Mouse (Mus musculus): ENCODE data around the gene Meox2. TPM values are rescaled to one million over a fixed set of nuclear protein-coding genes. Genes with fewer than 3 reads are reported as not detected.
"Not testable (repeated sequence)": the region's sequence is repeated elsewhere in the genome, so short reads cannot be mapped to it uniquely, and the experiment has no call there.

Gene Meox2
- polyA plus RNA-seq (2015; fragmentation: Nextera tagmentation; extraction: Ambion mirVana), result 30.0 and 34.2 TPM in 2 replicates

- under 1% methylated on average over 12 of the region's 12 CpGs for WGBS
- peak; percentile 95 for ATAC-seq (ENCODE audit: borderline replicate concordance, extremely low read depth, low FRiP score, low TSS enrichment)
- H3K4me3 ChIP-seq, result peak within 1 kb of the TSS; percentile 65
- H3K4me1 ChIP-seq, result no peaks in the 10 kb centered on the region
- H3K9ac ChIP-seq, result peak within 1 kb of the TSS; percentile 53
- peak within 1 kb of the TSS; percentile 61 for H3K4me2 ChIP-seq
- peak within 1 kb of the TSS; percentile 84 for H3K27ac ChIP-seq
- no peaks in the 10 kb centered on the region for H3K9me3 ChIP-seq
- peaks cover 8% of the 10 kb centered on the region; the same call in 1 of the 2 replicates for H3K27me3 ChIP-seq
- no peaks in the 10 kb centered on the region for H3K36me3 ChIP-seq
Measured at GRCm38 (mm10) chr12:37108390-37108738, at the start of gene Meox2. TSS of gene Meox2 (plus strand) at chr12:37108540.

DNA sequence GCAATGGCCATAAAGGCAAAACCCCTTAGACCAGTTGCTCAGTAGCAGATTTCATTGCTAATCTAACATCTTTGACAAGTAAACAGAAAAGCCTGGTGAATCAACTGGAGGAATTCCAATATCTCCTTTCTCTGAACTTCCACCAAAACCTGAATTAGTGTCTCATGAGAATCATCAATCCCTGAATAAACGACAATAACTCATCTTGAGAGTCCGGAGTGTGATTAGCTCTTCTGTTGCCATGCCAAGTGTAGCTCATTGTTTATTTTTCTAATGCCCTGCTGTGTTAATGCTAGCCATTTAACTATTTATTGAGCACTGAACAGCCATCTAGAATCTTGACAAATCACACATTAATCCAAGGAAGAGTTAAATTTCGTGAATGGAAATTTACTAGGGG is 35.7 kb upstream of the Meox2 start:
- Histone ChIP-seq H3K9me3 (no peaks in the 10 kb centered on the region), H3K4me3 (no peak overlapping the region), H3K4me1 (peaks cover 3% of the 10 kb centered on the region; the same call in 1 of the 2 replicates), H3K27ac (no peak overlapping the region), H3K36me3 (no peaks in the 10 kb centered on the region), H3K9ac (no peak overlapping the region), H3K4me2 (no peak overlapping the region), H3K27me3 (no peaks in the 10 kb centered on the region)
- no peak for ATAC-seq (ENCODE audit: borderline replicate concordance, extremely low read depth, low FRiP score, low TSS enrichment)
- WGBS, result 19% methylated on average over 3 of the region's 3 CpGs

DNA sequence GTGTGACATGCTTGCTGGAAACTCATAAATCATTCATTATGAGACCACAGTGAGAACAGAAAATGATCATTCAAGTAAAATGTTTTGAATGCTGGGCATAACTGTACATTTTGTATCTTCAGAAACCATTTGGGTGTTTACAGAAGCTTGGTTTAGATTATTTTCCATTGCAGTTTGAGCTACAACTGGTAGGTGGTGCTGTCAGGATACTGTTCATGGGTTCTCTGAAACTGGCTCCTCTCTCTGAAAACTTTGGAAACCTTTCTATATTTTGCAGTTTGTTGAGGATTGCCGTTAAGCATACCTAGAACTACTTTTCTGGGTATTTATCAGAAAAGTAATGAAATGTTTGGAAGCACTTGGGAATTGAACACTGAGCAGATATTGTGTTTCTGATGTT is 31.0 kb upstream of the Meox2 start:
- Histone ChIP-seq H3K9me3 (no peaks in the 10 kb centered on the region), H3K9ac (no peak overlapping the region), H3K4me3 (no peak overlapping the region), H3K4me1 (peaks cover 3% of the 10 kb centered on the region; the same call in 1 of the 2 replicates), H3K27ac (no peak overlapping the region), H3K27me3 (no peaks in the 10 kb centered on the region), H3K36me3 (no peaks in the 10 kb centered on the region), H3K4me2 (no peak overlapping the region)
- 43% methylated on average over 1 of the region's 1 CpGs for WGBS
- no peak for ATAC-seq (ENCODE audit: borderline replicate concordance, extremely low read depth, low FRiP score, low TSS enrichment)

GRCm38 (mm10) chr12:37080005-37080404 is 28.3 kb upstream of the Meox2 start:
- H3K4me2 ChIP-seq, H3K9me3 ChIP-seq: not testable (repeated sequence)
- 70% methylated on average over 5 of the region's 5 CpGs for WGBS

GRCm38 (mm10) chr12:37106541-37106940 is 1.8 kb upstream of the Meox2 start:
- ATAC-seq (ENCODE audit: borderline replicate concordance, extremely low read depth, low FRiP score, low TSS enrichment), result no peak
- 67% methylated on average over 8 of the region's 8 CpGs for WGBS
- Histone ChIP-seq H3K4me2 (no peak overlapping the region), H3K9ac (no peak overlapping the region), H3K4me3 (no peak overlapping the region), H3K4me1 (no peaks in the 10 kb centered on the region), H3K27me3 (peaks cover 8% of the 10 kb centered on the region; the same call in 1 of the 2 replicates), H3K36me3 (no peaks in the 10 kb centered on the region), H3K9me3 (no peaks in the 10 kb centered on the region), H3K27ac (no peak overlapping the region)

More at GRCm38 (mm10) chr12:37080005-37080404, 28.3 kb upstream of the Meox2 start:
- H3K27me3 ChIP-seq; ATAC-seq (ENCODE audit: borderline replicate concordance, extremely low read depth, low FRiP score, low TSS enrichment); H3K4me3 ChIP-seq; H3K36me3 ChIP-seq; H3K27ac ChIP-seq; H3K4me1 ChIP-seq; H3K9ac ChIP-seq: not testable (repeated sequence)

DNA sequence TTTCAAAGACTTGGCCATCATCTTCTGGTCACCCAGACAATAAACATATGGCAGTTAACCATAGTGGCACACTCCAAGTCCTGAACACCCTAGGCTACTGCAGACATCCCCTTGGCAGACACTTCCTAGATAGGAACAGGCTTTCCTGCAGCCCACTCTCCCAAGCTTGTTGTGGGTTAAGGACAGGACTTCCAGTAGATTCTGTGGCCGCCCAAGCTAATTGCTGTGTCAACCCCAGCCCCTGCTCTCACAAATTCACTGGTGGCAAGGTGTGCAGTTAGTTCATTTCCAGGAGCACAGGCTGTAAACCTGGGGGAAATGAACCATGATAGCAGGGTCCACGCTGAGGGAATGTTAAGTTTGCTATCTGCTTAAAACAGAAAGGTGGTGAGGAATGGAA is 1.2 kb upstream of the Meox2 start:
- no peak overlapping the region for H3K27ac ChIP-seq
- no peaks in the 10 kb centered on the region for H3K9me3 ChIP-seq
- no peak overlapping the region for H3K4me3 ChIP-seq
- no peak overlapping the region for H3K9ac ChIP-seq
- peaks cover 8% of the 10 kb centered on the region; the same call in 1 of the 2 replicates for H3K27me3 ChIP-seq
- H3K4me2 ChIP-seq, result no peak overlapping the region
- H3K4me1 ChIP-seq, result no peaks in the 10 kb centered on the region
- ATAC-seq (ENCODE audit: borderline replicate concordance, extremely low read depth, low FRiP score, low TSS enrichment), result no peak
- H3K36me3 ChIP-seq, result no peaks in the 10 kb centered on the region
- 75% methylated on average over 2 of the region's 2 CpGs for WGBS

- no peaks in the 10 kb centered on the region for H3K9me3 ChIP-seq
- peak overlapping the region; percentile 61 for H3K4me2 ChIP-seq
- H3K27me3 ChIP-seq, result peaks cover 8% of the 10 kb centered on the region; the same call in 1 of the 2 replicates
- H3K36me3 ChIP-seq, result no peaks in the 10 kb centered on the region
- H3K4me1 ChIP-seq, result no peaks in the 10 kb centered on the region
- peak overlapping the region; percentile 53 for H3K9ac ChIP-seq
- H3K4me3 ChIP-seq, result peak overlapping the region; percentile 65
- no peak; the same call in 1 of the 2 replicates for ATAC-seq (ENCODE audit: borderline replicate concordance, extremely low read depth, low FRiP score, low TSS enrichment)
- 20% methylated on average over 20 of the region's 20 CpGs for WGBS
- peak overlapping the region; percentile 84 for H3K27ac ChIP-seq
Measured at GRCm38 (mm10) chr12:37107713-37108389, 489 bp upstream of the Meox2 start.

DNA sequence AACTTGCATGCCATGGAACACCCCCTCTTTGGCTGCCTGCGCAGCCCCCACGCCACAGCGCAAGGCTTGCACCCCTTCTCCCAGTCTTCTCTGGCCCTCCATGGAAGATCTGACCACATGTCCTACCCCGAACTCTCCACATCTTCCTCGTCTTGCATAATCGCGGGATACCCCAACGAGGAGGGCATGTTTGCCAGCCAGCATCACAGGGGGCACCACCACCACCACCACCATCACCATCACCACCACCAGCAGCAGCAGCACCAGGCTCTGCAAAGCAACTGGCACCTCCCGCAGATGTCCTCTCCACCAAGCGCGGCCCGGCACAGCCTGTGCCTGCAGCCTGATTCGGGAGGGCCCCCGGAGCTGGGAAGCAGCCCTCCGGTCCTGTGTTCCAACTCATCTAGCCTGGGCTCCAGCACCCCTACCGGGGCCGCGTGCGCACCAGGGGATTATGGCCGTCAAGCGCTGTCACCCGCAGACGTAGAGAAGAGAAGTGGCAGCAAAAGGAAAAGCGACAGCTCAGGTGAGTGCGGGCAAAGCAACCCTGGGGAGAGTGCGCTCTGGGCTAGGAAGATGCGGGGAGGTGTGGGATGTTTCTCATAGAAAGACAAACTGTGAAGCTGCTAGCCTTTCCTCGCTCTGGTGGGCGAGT is 606 bp downstream of the Meox2 start:
- H3K9me3 ChIP-seq, result no peaks in the 10 kb centered on the region
- peak overlapping the region; percentile 53 for H3K9ac ChIP-seq
- peak overlapping the region; percentile 61 for H3K4me2 ChIP-seq
- H3K36me3 ChIP-seq, result no peaks in the 10 kb centered on the region
- H3K27me3 ChIP-seq, result peaks cover 8% of the 10 kb centered on the region; the same call in 1 of the 2 replicates
- H3K27ac ChIP-seq, result peak overlapping the region; percentile 84
- ATAC-seq (ENCODE audit: borderline replicate concordance, extremely low read depth, low FRiP score, low TSS enrichment), result peak; percentile 61; the same call in 1 of the 2 replicates
- peak overlapping the region; percentile 65 for H3K4me3 ChIP-seq
- WGBS, result under 1% methylated on average over 29 of the region's 29 CpGs
- H3K4me1 ChIP-seq, result no peaks in the 10 kb centered on the region

- peak overlapping the region; percentile 53 for H3K9ac ChIP-seq
- peak overlapping the region; percentile 61 for H3K4me2 ChIP-seq
- no peaks in the 10 kb centered on the region for H3K4me1 ChIP-seq
- H3K36me3 ChIP-seq, result no peaks in the 10 kb centered on the region
- no peak for ATAC-seq (ENCODE audit: borderline replicate concordance, extremely low read depth, low FRiP score, low TSS enrichment)
- peaks cover 8% of the 10 kb centered on the region; the same call in 1 of the 2 replicates for H3K27me3 ChIP-seq
- WGBS, result 4% methylated on average over 18 of the region's 18 CpGs
- peak overlapping the region; percentile 65 for H3K4me3 ChIP-seq
- no peaks in the 10 kb centered on the region for H3K9me3 ChIP-seq
- H3K27ac ChIP-seq, result peak overlapping the region; percentile 84
Measured at GRCm38 (mm10) chr12:37109474-37110012, 1.2 kb downstream of the Meox2 start.

GRCm38 (mm10) chr12:37110977-37111376 is 2.6 kb downstream of the Meox2 start:
- no peak for ATAC-seq (ENCODE audit: borderline replicate concordance, extremely low read depth, low FRiP score, low TSS enrichment)
- WGBS, result 19% methylated on average over 9 of the region's 9 CpGs
- peak overlapping the region; percentile 42 for H3K4me2 ChIP-seq
- H3K4me1 ChIP-seq, result no peaks in the 10 kb centered on the region
- no peaks in the 10 kb centered on the region for H3K9me3 ChIP-seq
- peak overlapping the region; percentile 47 for H3K27ac ChIP-seq
- H3K4me3 ChIP-seq, result peak overlapping the region; percentile 39
- H3K27me3 ChIP-seq, result peaks cover 8% of the 10 kb centered on the region; the same call in 1 of the 2 replicates
- H3K36me3 ChIP-seq, result no peaks in the 10 kb centered on the region
- peak overlapping the region; percentile 28 for H3K9ac ChIP-seq

DNA sequence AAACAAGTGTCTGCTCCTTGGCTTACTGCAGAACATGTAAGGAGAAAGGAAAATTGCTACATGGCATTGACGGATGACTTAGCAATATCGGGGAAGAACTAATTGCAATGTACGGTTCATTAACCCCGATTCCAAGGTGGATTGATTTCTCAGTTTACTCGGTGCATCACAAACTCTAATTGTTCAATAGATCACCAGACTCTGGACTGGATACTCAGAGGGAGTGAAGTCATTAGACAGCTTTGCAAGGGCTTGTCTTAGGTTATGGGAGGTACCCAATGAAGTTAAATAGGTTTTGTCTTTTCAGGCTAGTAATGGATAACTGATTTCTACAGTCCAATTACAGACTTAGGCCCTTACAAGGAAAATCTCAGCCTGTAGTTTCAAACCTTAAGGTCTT is 10.9 kb downstream of the Meox2 start:
- no peaks in the 10 kb centered on the region for H3K27me3 ChIP-seq
- H3K36me3 ChIP-seq, result no peaks in the 10 kb centered on the region
- no peaks in the 10 kb centered on the region for H3K9me3 ChIP-seq
- no peak overlapping the region for H3K9ac ChIP-seq
- H3K4me1 ChIP-seq, result 0 out of 2 replicates have a peak, but pooled peaks cover 4% of the 10 kb centered on the region
- H3K27ac ChIP-seq, result no peak overlapping the region
- H3K4me3 ChIP-seq, result no peak overlapping the region
- 90% methylated on average over 5 of the region's 5 CpGs for WGBS
- H3K4me2 ChIP-seq, result no peak overlapping the region
- no peak for ATAC-seq (ENCODE audit: borderline replicate concordance, extremely low read depth, low FRiP score, low TSS enrichment)

GRCm38 (mm10) chr12:37123763-37124162 is 15.4 kb downstream of the Meox2 start:
- ATAC-seq (ENCODE audit: borderline replicate concordance, extremely low read depth, low FRiP score, low TSS enrichment), result no peak
- no peak overlapping the region for H3K9ac ChIP-seq
- H3K27me3 ChIP-seq, result no peaks in the 10 kb centered on the region
- WGBS, result 68% methylated on average over 2 of the region's 2 CpGs
- no peaks in the 10 kb centered on the region for H3K4me1 ChIP-seq
- no peaks in the 10 kb centered on the region for H3K36me3 ChIP-seq
- no peak overlapping the region for H3K4me3 ChIP-seq
- no peaks in the 10 kb centered on the region for H3K9me3 ChIP-seq
- H3K27ac ChIP-seq, result no peak overlapping the region
- H3K4me2 ChIP-seq, result no peak overlapping the region

Measured in lung, embryonic 15.5 days (tissue).